In the genomic region with DNA sequence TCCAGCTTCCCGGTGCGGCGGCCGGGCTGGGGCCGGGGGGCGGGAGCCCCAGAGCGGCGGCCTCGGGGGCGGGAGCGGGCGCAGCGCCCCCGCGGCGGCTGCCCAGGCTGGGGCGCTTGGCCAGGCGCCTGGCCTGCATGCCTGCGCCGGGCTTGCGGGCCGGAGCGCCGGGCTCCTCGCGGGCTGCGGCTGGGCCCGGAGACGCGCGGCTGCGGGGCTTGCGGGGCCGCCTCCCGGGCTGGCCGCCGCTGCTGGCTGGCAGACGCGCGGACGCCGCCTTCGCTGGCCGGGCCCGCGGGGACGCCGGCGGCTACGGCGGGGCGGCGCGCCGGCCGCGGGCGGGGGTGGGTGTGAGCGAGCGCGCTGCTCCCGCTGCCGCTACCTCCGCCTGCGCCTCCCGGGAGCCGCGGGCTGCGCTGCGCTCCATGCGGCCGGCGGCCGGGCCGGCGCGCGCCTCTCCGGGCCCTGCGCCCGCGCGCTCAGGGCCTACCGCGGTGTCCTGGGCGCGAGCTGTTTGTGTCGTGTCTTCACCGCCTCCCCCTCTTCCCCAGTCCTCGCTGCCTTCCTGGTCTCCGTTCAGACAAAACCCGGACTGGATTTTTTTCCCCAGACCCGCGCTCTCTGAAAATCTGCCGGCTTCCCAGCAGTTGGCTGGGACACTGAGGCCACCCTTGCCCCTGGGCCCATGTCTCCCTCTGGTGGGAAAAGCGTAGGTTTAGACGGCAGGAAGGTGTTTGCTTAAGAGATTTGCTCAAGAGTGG, we compare ENCODE assay signal across 8 mouse cellular contexts. TPM values are rescaled to one million over a fixed set of nuclear protein-coding genes. Genes with fewer than 3 reads are reported as not detected.
A peak's percentile ranks its signal among the peaks of the same experiment; 100 is the strongest.
DNase-seq lines count a peak whose midpoint lies in the region; ATAC-seq and TF ChIP-seq lines count a peak whose summit lies in the region.

TSS of gene Zfp704 (minus strand) at position 505 of the 761 bp plus-strand sequence.

- H3K27me3 ChIP-seq in forebrain, embryonic 10.5 days (ENCODE audit: poor library complexity, severe bottlenecking): peaks cover 20% of the 10 kb centered on the region; the same call in 1 of the 2 replicates
- no peaks in the 10 kb centered on the region for H3K27me3 ChIP-seq in heart, embryonic 14.5 days (ENCODE audit: control insufficient read depth, insufficient read depth, low read length)
- H3K27me3 ChIP-seq in kidney, postnatal 0 days (ENCODE audit: insufficient read depth, low read length): no peaks in the 10 kb centered on the region
- H3K27me3 ChIP-seq in liver, adult 2 months (ENCODE audit: control insufficient read depth, insufficient read depth, low read length): no peaks in the 10 kb centered on the region
- H3K27me3 ChIP-seq in myocyte (ENCODE audit: control insufficient read depth, insufficient read depth, insufficient read length): peaks cover 6% of the 10 kb centered on the region
- no peaks in the 10 kb centered on the region for H3K27me3 ChIP-seq in stomach, embryonic 14.5 days (ENCODE audit: control insufficient read depth, insufficient read depth, low read length)

- H3K9ac ChIP-seq in heart, embryonic 14.5 days (ENCODE audit: low read length): peak within 1 kb of the TSS; percentile 94
- H3K9ac ChIP-seq in kidney, postnatal 0 days (ENCODE audit: low read depth, low read length): peak within 1 kb of the TSS; percentile 93
- peak within 1 kb of the TSS; percentile 90 for H3K9ac ChIP-seq in liver, adult 2 months (ENCODE audit: low read depth, low read length)
- peak within 1 kb of the TSS; percentile 96 for H3K9ac ChIP-seq in stomach, embryonic 14.5 days (replicated peaks; ENCODE audit: low read depth, low read length)

- H3K4me2 ChIP-seq in heart, embryonic 14.5 days (ENCODE audit: low read length): peak within 1 kb of the TSS; percentile 69
- peak within 1 kb of the TSS; percentile 82 for H3K4me2 ChIP-seq in kidney, postnatal 0 days (ENCODE audit: low read length)
- H3K4me2 ChIP-seq in myocyte (ENCODE audit: low read depth): peak within 1 kb of the TSS; percentile 81
- peak within 1 kb of the TSS; percentile 64 for H3K4me2 ChIP-seq in stomach, embryonic 14.5 days (replicated peaks; ENCODE audit: low read depth, low read length)

- peak within 1 kb of the TSS; percentile 92 for H3K27ac ChIP-seq in forebrain, embryonic 10.5 days
- peak within 1 kb of the TSS; percentile 90 to 97 for H3K27ac ChIP-seq in heart, embryonic 14.5 days (replicated peaks in 1 of 2; ENCODE audit: control insufficient read depth in 1 of 2, insufficient read depth in 1 of 2, low read depth in 2 of 2, low read length in 2 of 2)
- H3K27ac ChIP-seq in kidney, postnatal 0 days: peak within 1 kb of the TSS; percentile 97
- no peak within 1 kb of the TSS for H3K27ac ChIP-seq in liver, adult 2 months (replicated peaks; ENCODE audit: insufficient read depth, low read depth, low read length)
- H3K27ac ChIP-seq in stomach, embryonic 14.5 days (ENCODE audit: low read length): peak within 1 kb of the TSS; percentile 85

- peak; percentile 26 to 27 for DNase-seq in B cell, adult 2 months
- DNase-seq in c-Kit-positive CD71-negative TER-119-negative erythroid progenitor cells, embryonic 14.5 days (ENCODE audit: low read depth): peak; percentile 74
- peak; percentile 87 for DNase-seq in forebrain, embryonic 10.5 days (ENCODE audit: extremely low spot score, low spot score)
- peak; percentile 97 for DNase-seq in kidney, postnatal 0 days (ENCODE audit: low spot score)
- DNase-seq in liver, adult 2 months (ENCODE audit: extremely low read depth, low read depth, low spot score): peak; percentile 64

- no peaks in the 10 kb centered on the region for H3K9me3 ChIP-seq in forebrain, embryonic 10.5 days
- H3K9me3 ChIP-seq in heart, embryonic 14.5 days (ENCODE audit: control insufficient read depth, low read length): no peaks in the 10 kb centered on the region
- no peaks in the 10 kb centered on the region for H3K9me3 ChIP-seq in kidney, postnatal 0 days (replicated peaks; ENCODE audit: low read length)
- H3K9me3 ChIP-seq in stomach, embryonic 14.5 days (ENCODE audit: control insufficient read depth, low read depth, low read length): no peaks in the 10 kb centered on the region

- peaks cover 48% of the 10 kb centered on the region for H3K4me1 ChIP-seq in forebrain, embryonic 10.5 days
- peaks cover 4 to 21% of the 10 kb centered on the region in 2 experiments for H3K4me1 ChIP-seq in heart, embryonic 14.5 days (ENCODE audit: control insufficient read depth in 2 of 2, insufficient read depth in 2 of 2, low read length in 2 of 2)
- peaks cover 31% of the 10 kb centered on the region for H3K4me1 ChIP-seq in kidney, postnatal 0 days (replicated peaks; ENCODE audit: insufficient read depth, low read length)
- H3K4me1 ChIP-seq in liver, adult 2 months (ENCODE audit: control insufficient read depth, insufficient read depth, low read length): no peaks in the 10 kb centered on the region
- H3K4me1 ChIP-seq in stomach, embryonic 14.5 days (ENCODE audit: control insufficient read depth, insufficient read depth, low read length): peaks cover 19% of the 10 kb centered on the region; the same call in 1 of the 2 replicates

- TF ChIP-seq CTCF in kidney, postnatal 0 days (IDR thresholded peaks at IDR 0.05; ENCODE audit: low read depth): peak; percentile 83
- peak; percentile 59 for TF ChIP-seq CTCF in liver, adult 2 months (IDR thresholded peaks at IDR 0.05; ENCODE audit: low read depth, low read length)

- H3K4me3 ChIP-seq in forebrain, embryonic 10.5 days: peak within 1 kb of the TSS; percentile 88
- peak within 1 kb of the TSS; percentile 92 to 99 for H3K4me3 ChIP-seq in heart, embryonic 14.5 days (ENCODE audit: control insufficient read depth in 1 of 2, insufficient read depth in 1 of 2, low read depth in 1 of 2, low read length in 2 of 2)
- H3K4me3 ChIP-seq in kidney, postnatal 0 days (replicated peaks; ENCODE audit: low read depth, low read length): peak within 1 kb of the TSS; percentile 82
- H3K4me3 ChIP-seq in liver, adult 2 months (ENCODE audit: insufficient read depth, low read depth, low read length): peak within 1 kb of the TSS; percentile 94
- peak within 1 kb of the TSS; percentile 51 for H3K4me3 ChIP-seq in myocyte
- H3K4me3 ChIP-seq in stomach, embryonic 14.5 days (ENCODE audit: low read depth, low read length): peak within 1 kb of the TSS; percentile 88

- TF ChIP-seq POLR2A in liver, adult 2 months (IDR thresholded peaks at IDR 0.05; ENCODE audit: extremely low read depth, insufficient read depth, low read length): 0 out of 2 replicates have a peak, but pooled peaks have one; percentile 11
- TF ChIP-seq POLR2A in myocyte (IDR thresholded peaks at IDR 0.05; ENCODE audit: insufficient read length, low read depth): peak; percentile 57

- peak; percentile 88 for ATAC-seq in heart, embryonic 14.5 days (ENCODE audit: insufficient number of reproducible peaks, insufficient read depth, low FRiP score, low read depth)
- peak; percentile 86 for ATAC-seq in kidney, postnatal 0 days (replicated peaks; ENCODE audit: low FRiP score, low read depth)
- peak; percentile 89 for ATAC-seq in stomach, embryonic 14.5 days (ENCODE audit: insufficient number of reproducible peaks, insufficient read depth, low FRiP score, low read depth)

- 5% methylated on average over 97 of the region's 97 CpGs for WGBS in forebrain, embryonic 10.5 days
- WGBS in heart, embryonic 14.5 days: under 1% methylated on average over 75 of the region's 97 CpGs
- WGBS in kidney, postnatal 0 days: 0% methylated on average over 64 of the region's 97 CpGs
- 9% methylated on average over 95 of the region's 97 CpGs for WGBS in liver, adult 2 months
- WGBS in stomach, embryonic 14.5 days: under 1% methylated on average over 79 of the region's 97 CpGs

- peak within 1 kb of the TSS; percentile 94 for H3ac ChIP-seq in myocyte (ENCODE audit: control insufficient read depth, insufficient read length)

- no peaks in the 10 kb centered on the region; the same call in 1 of the 2 replicates for H3K79me2 ChIP-seq in liver, adult 2 months (ENCODE audit: control insufficient read depth, insufficient read depth, low read length)
- H3K79me2 ChIP-seq in myocyte (ENCODE audit: control insufficient read depth, insufficient read depth): no peaks in the 10 kb centered on the region

- no peaks in the 10 kb centered on the region for H3K36me3 ChIP-seq in forebrain, embryonic 10.5 days (replicated peaks)
- H3K36me3 ChIP-seq in heart, embryonic 14.5 days (ENCODE audit: control insufficient read depth, insufficient read depth, low read length): no peaks in the 10 kb centered on the region
- H3K36me3 ChIP-seq in kidney, postnatal 0 days (ENCODE audit: insufficient read depth, low read length): no peaks in the 10 kb centered on the region
- no peaks in the 10 kb centered on the region for H3K36me3 ChIP-seq in liver, adult 2 months (ENCODE audit: control insufficient read depth, insufficient read depth, low read length)
- no peaks in the 10 kb centered on the region for H3K36me3 ChIP-seq in myocyte (ENCODE audit: control insufficient read depth, insufficient read depth)
- no peaks in the 10 kb centered on the region for H3K36me3 ChIP-seq in stomach, embryonic 14.5 days (ENCODE audit: control insufficient read depth, insufficient read depth, low read length)

TF ChIP-seq in myocyte, 11 proteins besides CTCF, POLR2A, EP300 and RAD21:
- TF ChIP-seq MYOD1 (IDR thresholded peaks at IDR 0.05; ENCODE audit: control insufficient read depth in 1 of 3, insufficient read length in 2 of 3, low read depth in 2 of 3) (peak in 1 of 3 experiments; percentile 6), MYOG (IDR thresholded peaks at IDR 0.05; ENCODE audit: control insufficient read depth in 1 of 3, insufficient read depth in 1 of 3, insufficient read length in 2 of 3, low read depth in 2 of 3) (peak in 1 of 3 experiments; percentile 25), USF1 (IDR thresholded peaks at IDR 0.05; ENCODE audit: low read depth) (no peak), E2F4 (IDR thresholded peaks at IDR 0.05; ENCODE audit: insufficient read depth) (no peak), POLR2AphosphoS2 (IDR thresholded peaks at IDR 0.05; ENCODE audit: insufficient read length, low read depth) (no peak), CEBPB (IDR thresholded peaks at IDR 0.05; ENCODE audit: insufficient read depth, poor library complexity, severe bottlenecking) (no peak), TCF12 (IDR thresholded peaks at IDR 0.05; ENCODE audit: insufficient read depth, poor library complexity, severe bottlenecking) (no peak), MAX (IDR thresholded peaks at IDR 0.05; ENCODE audit: low read depth) (no peak)
TF ChIP-seq in myocyte: peak in this region for 2.

RNA-seq across cellular contexts. Expression of gene Zfp704, which starts in this region (rescaled TPM):
- polyA plus RNA-seq in forebrain, embryonic 10.5 days (2016; fragmentation: Nextera tagmentation; extraction: Ambion mirVana): 5.6 and 6.6 TPM in 2 replicates
- 8.1 and 9.2 TPM in 2 replicates for polyA plus RNA-seq in heart, embryonic 14.5 days (2014; fragmentation: Nextera tagmentation; extraction: Ambion mirVana)
- 7.9 and 8.6 TPM in 2 replicates for polyA plus RNA-seq in kidney, postnatal 0 days (2015; fragmentation: Nextera tagmentation; extraction: Ambion mirVana)
- 3.2 and 3.5 TPM in 2 replicates for total RNA-seq in liver, adult 2 months (2014; rRNA removed)
- polyA plus RNA-seq in liver, adult 2 months (2012; rRNA removed): 1.0 and 1.3 TPM in 2 replicates
- 0.80 TPM for polyA plus RNA-seq in myocyte (2012; fragmentation: generic; extraction: Trizol)
- polyA plus RNA-seq in stomach, embryonic 14.5 days (2014; fragmentation: Nextera tagmentation; extraction: Ambion mirVana): 15.4 and 16.3 TPM in 2 replicates

Comparison
In these comparisons a context has a peak if more than half of its experiments do, and no peak if none do; other contexts are left out.
1. DNase-seq: peak in every context shown above with its lines; median percentile 97 in kidney, postnatal 0 days; 87 in forebrain, embryonic 10.5 days; 74 in c-Kit-positive CD71-negative TER-119-negative erythroid progenitor cells, embryonic 14.5 days; 64 in liver, adult 2 months; 26 in B cell, adult 2 months.